Mouse (Mus musculus): ENCODE data around the gene Agmat. TPM values are rescaled to one million over a fixed set of nuclear protein-coding genes. Genes with fewer than 3 reads are reported as not detected.
A peak's percentile ranks its signal among the peaks of the same experiment; 100 is the strongest.

Gene Agmat
- 0.13 and 0.29 TPM in 2 replicates for polyA plus RNA-seq (2014; fragmentation: Nextera tagmentation; extraction: Ambion mirVana)

- Histone ChIP-seq H3K9me3 (ENCODE audit: control insufficient read depth, low read length) (no peaks in the 10 kb centered on the region), H3K36me3 (ENCODE audit: control insufficient read depth, insufficient read depth, low read length) (no peaks in the 10 kb centered on the region), H3K27ac (replicated peaks; ENCODE audit: low read depth, low read length) (no peak within 1 kb of the TSS), H3K4me3 (ENCODE audit: low read depth, low read length) (no peak within 1 kb of the TSS), H3K4me1 (ENCODE audit: control insufficient read depth, insufficient read depth, low read length) (no peaks in the 10 kb centered on the region), H3K27me3 (replicated peaks; ENCODE audit: control insufficient read depth, insufficient read depth, low read length) (no peaks in the 10 kb centered on the region), H3K4me2 (ENCODE audit: low read depth, low read length) (no peak within 1 kb of the TSS), H3K9ac (ENCODE audit: low read depth, low read length) (no peak within 1 kb of the TSS)
- DNase-seq (ENCODE audit: low spot score) (no peak), ATAC-seq (ENCODE audit: low read depth) (no peak)
- 18% methylated on average over 20 of the region's 25 CpGs for WGBS
Observed at GRCm38 (mm10) chr4:141746578-141747346, at the start of gene Agmat. Gene Agmat (plus strand): TSS chr4:141746672.

GRCm38 (mm10) chr4:141704625-141705024, 41.8 kb upstream of the Agmat start:
- Histone ChIP-seq H3K27me3 (replicated peaks; ENCODE audit: control insufficient read depth, insufficient read depth, low read length) (no peaks in the 10 kb centered on the region), H3K9me3 (ENCODE audit: control insufficient read depth, low read length) (no peaks in the 10 kb centered on the region), H3K4me2 (ENCODE audit: low read depth, low read length) (no peak overlapping the region), H3K4me3 (ENCODE audit: low read depth, low read length) (no peak overlapping the region), H3K27ac (replicated peaks; ENCODE audit: low read depth, low read length) (no peak overlapping the region), H3K36me3 (ENCODE audit: control insufficient read depth, insufficient read depth, low read length) (peaks cover 99% of the 10 kb centered on the region), H3K9ac (ENCODE audit: low read depth, low read length) (no peak overlapping the region), H3K4me1 (ENCODE audit: control insufficient read depth, insufficient read depth, low read length) (no peaks in the 10 kb centered on the region)
- no peak for DNase-seq (ENCODE audit: low spot score)
- WGBS, result 94% methylated on average over 2 of the region's 2 CpGs
- no peak for ATAC-seq (ENCODE audit: low read depth)

GRCm38 (mm10) chr4:141705331-141705730, 41.1 kb upstream of the Agmat start:
- DNase-seq (ENCODE audit: low spot score) (peak; percentile 65), ATAC-seq (ENCODE audit: low read depth) (peak; percentile 90)
- Histone ChIP-seq H3K9me3 (ENCODE audit: control insufficient read depth, low read length) (no peaks in the 10 kb centered on the region), H3K4me2 (ENCODE audit: low read depth, low read length) (no peak overlapping the region), H3K9ac (ENCODE audit: low read depth, low read length) (no peak overlapping the region), H3K4me1 (ENCODE audit: control insufficient read depth, insufficient read depth, low read length) (no peaks in the 10 kb centered on the region), H3K27ac (replicated peaks; ENCODE audit: low read depth, low read length) (no peak overlapping the region), H3K36me3 (ENCODE audit: control insufficient read depth, insufficient read depth, low read length) (peaks cover 99% of the 10 kb centered on the region), H3K4me3 (ENCODE audit: low read depth, low read length) (no peak overlapping the region), H3K27me3 (replicated peaks; ENCODE audit: control insufficient read depth, insufficient read depth, low read length) (no peaks in the 10 kb centered on the region)
- 66% methylated on average over 4 of the region's 4 CpGs for WGBS

GRCm38 (mm10) chr4:141708005-141708404, 38.5 kb upstream of the Agmat start:
- Histone ChIP-seq H3K36me3 (ENCODE audit: control insufficient read depth, insufficient read depth, low read length) (peaks cover 96% of the 10 kb centered on the region), H3K4me2 (ENCODE audit: low read depth, low read length) (no peak overlapping the region), H3K27me3 (replicated peaks; ENCODE audit: control insufficient read depth, insufficient read depth, low read length) (no peaks in the 10 kb centered on the region), H3K9ac (ENCODE audit: low read depth, low read length) (no peak overlapping the region), H3K4me1 (ENCODE audit: control insufficient read depth, insufficient read depth, low read length) (no peaks in the 10 kb centered on the region), H3K4me3 (ENCODE audit: low read depth, low read length) (no peak overlapping the region), H3K9me3 (ENCODE audit: control insufficient read depth, low read length) (no peaks in the 10 kb centered on the region), H3K27ac (replicated peaks; ENCODE audit: low read depth, low read length) (no peak overlapping the region)
- ATAC-seq (ENCODE audit: low read depth) (no peak), DNase-seq (ENCODE audit: low spot score) (no peak)
- 89% methylated on average over 7 of the region's 7 CpGs for WGBS

- Histone ChIP-seq H3K4me3 (ENCODE audit: low read depth, low read length) (no peak overlapping the region), H3K4me2 (ENCODE audit: low read depth, low read length) (no peak overlapping the region), H3K9ac (ENCODE audit: low read depth, low read length) (no peak overlapping the region), H3K9me3 (ENCODE audit: control insufficient read depth, low read length) (no peaks in the 10 kb centered on the region), H3K4me1 (ENCODE audit: control insufficient read depth, insufficient read depth, low read length) (no peaks in the 10 kb centered on the region), H3K36me3 (ENCODE audit: control insufficient read depth, insufficient read depth, low read length) (peaks cover 92% of the 10 kb centered on the region), H3K27me3 (replicated peaks; ENCODE audit: control insufficient read depth, insufficient read depth, low read length) (no peaks in the 10 kb centered on the region), H3K27ac (replicated peaks; ENCODE audit: low read depth, low read length) (no peak overlapping the region)
- ATAC-seq (ENCODE audit: low read depth) (no peak), DNase-seq (ENCODE audit: low spot score) (no peak)
- 92% methylated on average over 2 of the region's 2 CpGs for WGBS
Observed at GRCm38 (mm10) chr4:141708971-141709370, 37.5 kb upstream of the Agmat start.

GRCm38 (mm10) chr4:141711250-141711649, 35.2 kb upstream of the Agmat start:
- no peak for DNase-seq (ENCODE audit: low spot score)
- Histone ChIP-seq H3K27ac (replicated peaks; ENCODE audit: low read depth, low read length) (no peak overlapping the region), H3K36me3 (ENCODE audit: control insufficient read depth, insufficient read depth, low read length) (peaks cover 69% of the 10 kb centered on the region), H3K4me3 (ENCODE audit: low read depth, low read length) (no peak overlapping the region), H3K4me2 (ENCODE audit: low read depth, low read length) (no peak overlapping the region), H3K9ac (ENCODE audit: low read depth, low read length) (no peak overlapping the region), H3K4me1 (ENCODE audit: control insufficient read depth, insufficient read depth, low read length) (0 out of 2 replicates have a peak, but pooled peaks cover 4% of the 10 kb centered on the region), H3K9me3 (ENCODE audit: control insufficient read depth, low read length) (no peaks in the 10 kb centered on the region), H3K27me3 (replicated peaks; ENCODE audit: control insufficient read depth, insufficient read depth, low read length) (no peaks in the 10 kb centered on the region)
- WGBS, result 100% methylated on average over 1 of the region's 1 CpGs
- ATAC-seq (ENCODE audit: low read depth), result no peak

- H3K9me3 ChIP-seq (ENCODE audit: control insufficient read depth, low read length), result no peaks in the 10 kb centered on the region
- H3K27me3 ChIP-seq (replicated peaks; ENCODE audit: control insufficient read depth, insufficient read depth, low read length), result no peaks in the 10 kb centered on the region
- no peak for DNase-seq (ENCODE audit: low spot score)
- peaks cover 53% of the 10 kb centered on the region for H3K36me3 ChIP-seq (ENCODE audit: control insufficient read depth, insufficient read depth, low read length)
- H3K4me3 ChIP-seq (ENCODE audit: low read depth, low read length), result no peak overlapping the region
- WGBS, result 81% methylated on average over 5 of the region's 5 CpGs
- no peak overlapping the region for H3K27ac ChIP-seq (replicated peaks; ENCODE audit: low read depth, low read length)
- H3K9ac ChIP-seq (ENCODE audit: low read depth, low read length), result no peak overlapping the region
- no peak for ATAC-seq (ENCODE audit: low read depth)
- 0 out of 2 replicates have a peak, but pooled peaks cover 4% of the 10 kb centered on the region for H3K4me1 ChIP-seq (ENCODE audit: control insufficient read depth, insufficient read depth, low read length)
- no peak overlapping the region for H3K4me2 ChIP-seq (ENCODE audit: low read depth, low read length)
Observed at GRCm38 (mm10) chr4:141713598-141714142, 32.8 kb upstream of the Agmat start.

GRCm38 (mm10) chr4:141715027-141715426, 31.4 kb upstream of the Agmat start:
- 43% methylated on average over 2 of the region's 2 CpGs for WGBS
- H3K27me3 ChIP-seq (replicated peaks; ENCODE audit: control insufficient read depth, insufficient read depth, low read length), result no peaks in the 10 kb centered on the region
- DNase-seq (ENCODE audit: low spot score), result peak; percentile 40
- peak; percentile 77 for ATAC-seq (ENCODE audit: low read depth)
- H3K4me1 ChIP-seq (ENCODE audit: control insufficient read depth, insufficient read depth, low read length), result 0 out of 2 replicates have a peak, but pooled peaks cover 4% of the 10 kb centered on the region
- H3K36me3 ChIP-seq (ENCODE audit: control insufficient read depth, insufficient read depth, low read length), result peaks cover 44% of the 10 kb centered on the region
- no peak overlapping the region for H3K4me3 ChIP-seq (ENCODE audit: low read depth, low read length)
- H3K4me2 ChIP-seq (ENCODE audit: low read depth, low read length), result no peak overlapping the region
- 0 out of 2 replicates have a peak overlapping the region, but pooled peaks have one; percentile 0 for H3K27ac ChIP-seq (replicated peaks; ENCODE audit: low read depth, low read length)
- no peak overlapping the region for H3K9ac ChIP-seq (ENCODE audit: low read depth, low read length)
- 0 out of 2 replicates have a peak, but pooled peaks cover under 1% of the 10 kb centered on the region for H3K9me3 ChIP-seq (ENCODE audit: control insufficient read depth, low read length)
